Mouse (Mus musculus) hindbrain, embryonic 15.5 days (tissue): ENCODE measurements around the gene Fbh1. TPM values are rescaled to one million over a fixed set of nuclear protein-coding genes. Genes with fewer than 3 reads are reported as not detected.

Source experiments
- ATAC-seq: fragments of 200-750 bp; cut with Nextera tagmentation; 2 replicates; pipeline ENCODE4 v1.8.0; 2017; ENCODE audit warnings: low read depth, moderate number of reproducible peaks, moderate TSS enrichment; ENCODE audit not compliant: low FRiP score
- H3K27ac ChIP-seq: fragments of 300-500 bp; sonication (generic); replicated peaks from 2 replicates; pipeline ENCODE4 v1.5.1; 2015; ENCODE audit warnings: mild to moderate bottlenecking, inconsistent platforms
- H3K27me3 ChIP-seq: fragments of 300-500 bp; sonication (generic); 2 replicates; pipeline ENCODE4 v1.6.1; 2015; ENCODE audit warnings: control low read depth, inconsistent platforms
- H3K36me3 ChIP-seq: fragments of 300-500 bp; sonication (generic); 2 replicates; pipeline ENCODE4 v1.6.1; 2015; ENCODE audit warnings: control low read depth, inconsistent platforms
- H3K4me1 ChIP-seq: fragments of 300-500 bp; sonication (generic); replicated peaks from 2 replicates; pipeline ENCODE4 v1.6.1; 2015; ENCODE audit warnings: control low read depth, inconsistent platforms
- H3K4me2 ChIP-seq: fragments of 300-500 bp; sonication (generic); 2 replicates; pipeline ENCODE4 v1.6.1; 2015; ENCODE audit warnings: moderate library complexity, mild to moderate bottlenecking, inconsistent platforms
- H3K4me3 ChIP-seq: fragments of 300-500 bp; sonication (generic); 2 replicates; pipeline ENCODE4 v1.5.1; 2015; ENCODE audit warnings: mild to moderate bottlenecking, inconsistent platforms
- H3K9ac ChIP-seq: fragments of 300-500 bp; sonication (generic); 2 replicates; pipeline ENCODE4 v1.6.1; 2015; ENCODE audit warnings: inconsistent platforms
- H3K9me3 ChIP-seq: fragments of 300-500 bp; sonication (generic); 2 replicates; pipeline ENCODE4 v1.6.1; 2016; ENCODE audit warnings: control low read depth, inconsistent platforms
- WGBS: fragments of 180-500 bp; shearing (Covaris S2); methylation state at CpG from one replicate; pipeline ENCODE4 v1.1.7; 2015; 5-methylcytosine and 5-hydroxymethylcytosine counted together
- polyA plus RNA-seq: library from polyadenylated mRNA; unstranded; fragments of >200 nt; fragmentation: Nextera tagmentation; extraction: Ambion mirVana; gene quantifications from 2 replicates; pipeline ENCODE4 v1.2.1, GENCODE M21; 2015

Gene Fbh1
- polyA plus RNA-seq = 128 and 131 TPM in 2 replicates

- under 1% methylated on average over 69 of the region's 73 CpGs for WGBS
- H3K4me3 ChIP-seq = peak within 1 kb of the TSS; percentile 86
- H3K36me3 ChIP-seq = peaks cover 22% of the 10 kb centered on the region
- peak; percentile 97 for ATAC-seq
- H3K27me3 ChIP-seq = no peaks in the 10 kb centered on the region
- H3K4me1 ChIP-seq = peaks cover 44% of the 10 kb centered on the region
- H3K9me3 ChIP-seq = no peaks in the 10 kb centered on the region
- peak within 1 kb of the TSS; percentile 93 for H3K9ac ChIP-seq
- H3K4me2 ChIP-seq = peak within 1 kb of the TSS; percentile 84
- peak within 1 kb of the TSS; percentile 98 for H3K27ac ChIP-seq
Measured at GRCm38 (mm10) chr2:11777091-11778068, at the start of gene Fbh1, which contains the start of gene Ankrd16. Gene Fbh1, minus strand, starts transcription at chr2:11777582. Gene Ankrd16, plus strand, starts transcription at chr2:11777876.

GRCm38 (mm10) chr2:11801299-11801930 lies 24.0 kb upstream of the Fbh1 start:
- ATAC-seq = no peak
- no peaks in the 10 kb centered on the region for H3K9me3 ChIP-seq
- no peak overlapping the region for H3K9ac ChIP-seq
- H3K27me3 ChIP-seq = no peaks in the 10 kb centered on the region
- H3K4me3 ChIP-seq = no peak overlapping the region
- no peak overlapping the region for H3K27ac ChIP-seq
- WGBS = 91% methylated on average over 2 of the region's 2 CpGs
- no peak overlapping the region for H3K4me2 ChIP-seq
- H3K36me3 ChIP-seq = no peaks in the 10 kb centered on the region
- no peaks in the 10 kb centered on the region for H3K4me1 ChIP-seq

- Histone ChIP-seq H3K4me2 (no peak overlapping the region), H3K36me3 (0 out of 2 replicates have a peak, but pooled peaks cover 5% of the 10 kb centered on the region), H3K9me3 (no peaks in the 10 kb centered on the region), H3K4me1 (no peaks in the 10 kb centered on the region), H3K27me3 (no peaks in the 10 kb centered on the region), H3K9ac (no peak overlapping the region), H3K4me3 (no peak overlapping the region), H3K27ac (no peak overlapping the region)
- 76% methylated on average over 5 of the region's 5 CpGs for WGBS
- peak; percentile 48; the same call in 1 of the 2 replicates for ATAC-seq
Measured at GRCm38 (mm10) chr2:11797930-11798364, 20.6 kb upstream of the Fbh1 start.

DNA sequence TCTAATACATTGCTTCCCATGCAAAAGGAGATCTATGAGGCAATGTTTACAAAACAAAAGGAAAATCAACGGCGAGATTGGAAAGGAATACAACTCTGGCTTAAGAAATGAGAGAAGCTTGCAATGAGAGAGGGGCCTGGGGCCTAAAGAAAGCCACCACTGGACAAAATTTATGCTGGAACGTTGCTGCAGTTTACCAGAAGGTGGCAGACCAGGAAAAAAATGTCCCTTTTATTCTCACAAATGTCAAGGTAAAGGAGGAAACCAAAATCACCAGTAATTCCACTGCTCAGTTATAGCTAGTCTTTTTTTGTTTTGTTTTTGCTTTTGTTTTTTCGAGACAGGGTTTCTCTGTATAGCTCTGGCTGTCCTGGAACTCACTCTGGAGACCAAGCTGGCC lies 17.3 kb upstream of the Fbh1 start:
- Histone ChIP-seq H3K27ac (no peak overlapping the region), H3K4me2 (no peak overlapping the region), H3K27me3 (no peaks in the 10 kb centered on the region), H3K4me1 (no peaks in the 10 kb centered on the region), H3K4me3 (no peak overlapping the region), H3K36me3 (peaks cover 31% of the 10 kb centered on the region), H3K9ac (no peak overlapping the region), H3K9me3 (no peaks in the 10 kb centered on the region)
- ATAC-seq = no peak
- WGBS = 76% methylated on average over 4 of the region's 4 CpGs

GRCm38 (mm10) chr2:11784159-11784558 lies 6.8 kb upstream of the Fbh1 start:
- 96% methylated on average over 6 of the region's 6 CpGs for WGBS
- H3K9me3 ChIP-seq = no peaks in the 10 kb centered on the region
- no peak overlapping the region for H3K4me2 ChIP-seq
- H3K27ac ChIP-seq = no peak overlapping the region
- H3K27me3 ChIP-seq = no peaks in the 10 kb centered on the region
- H3K36me3 ChIP-seq = peaks cover 84% of the 10 kb centered on the region
- ATAC-seq = no peak
- peaks cover 13% of the 10 kb centered on the region for H3K4me1 ChIP-seq
- H3K9ac ChIP-seq = no peak overlapping the region
- H3K4me3 ChIP-seq = no peak overlapping the region

GRCm38 (mm10) chr2:11778087-11778823 lies 873 bp upstream of the Fbh1 start:
- H3K36me3 ChIP-seq = peaks cover 31% of the 10 kb centered on the region
- H3K4me2 ChIP-seq = peak overlapping the region; percentile 84
- H3K9ac ChIP-seq = peak overlapping the region; percentile 93
- ATAC-seq = peak; percentile 91
- peak overlapping the region; percentile 86 for H3K4me3 ChIP-seq
- no peaks in the 10 kb centered on the region for H3K9me3 ChIP-seq
- peaks cover 44% of the 10 kb centered on the region for H3K4me1 ChIP-seq
- under 1% methylated on average over 43 of the region's 43 CpGs for WGBS
- H3K27ac ChIP-seq = peak overlapping the region; percentile 98
- H3K27me3 ChIP-seq = no peaks in the 10 kb centered on the region

DNA sequence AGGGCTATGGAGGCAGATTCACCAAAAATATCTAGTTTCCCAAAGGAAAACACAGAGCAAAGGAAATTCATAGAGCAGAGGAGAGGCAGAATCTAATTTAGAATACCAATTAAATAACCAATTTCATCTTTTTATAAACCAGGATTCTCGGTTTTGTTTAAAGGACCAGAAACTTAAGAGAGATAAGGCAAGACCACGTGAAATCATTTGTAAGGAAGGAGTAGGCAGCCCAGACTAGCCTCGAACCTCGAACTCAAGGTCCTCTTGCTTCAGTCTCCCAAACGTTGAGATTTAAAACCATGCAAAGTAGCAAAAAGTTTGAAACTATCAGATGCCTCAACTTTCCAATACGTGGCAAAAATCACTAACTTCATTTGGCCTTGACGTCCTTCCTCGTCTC lies 967 bp downstream of the Fbh1 start:
- H3K27me3 ChIP-seq = no peaks in the 10 kb centered on the region
- H3K36me3 ChIP-seq = peaks cover 13% of the 10 kb centered on the region
- ATAC-seq = no peak
- H3K9me3 ChIP-seq = no peaks in the 10 kb centered on the region
- WGBS = 57% methylated on average over 8 of the region's 8 CpGs
- H3K27ac ChIP-seq = peak overlapping the region; percentile 93; the same call in 1 of the 2 replicates
- peak overlapping the region; percentile 86 for H3K4me3 ChIP-seq
- H3K4me1 ChIP-seq = peaks cover 44% of the 10 kb centered on the region
- H3K9ac ChIP-seq = peak overlapping the region; percentile 85
- peak overlapping the region; percentile 67 for H3K4me2 ChIP-seq

DNA sequence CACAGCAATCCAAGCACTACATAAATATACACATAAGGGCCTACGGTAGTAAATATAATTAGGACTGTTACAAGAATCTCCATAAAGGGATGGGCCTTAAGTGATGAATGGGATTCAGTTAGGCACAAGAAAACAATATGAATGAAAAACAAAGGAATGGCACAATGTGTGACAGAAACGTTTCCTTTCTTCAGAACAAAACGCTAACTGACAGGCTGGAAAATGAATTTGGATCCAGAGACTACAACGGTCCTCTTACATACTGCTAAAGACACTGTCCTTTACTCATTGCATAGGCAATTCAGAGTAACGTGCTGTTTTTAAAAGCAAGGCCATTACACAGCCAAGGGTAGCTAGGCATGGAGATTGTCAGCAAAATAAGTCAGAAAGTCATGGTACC lies 2.3 kb downstream of the Fbh1 start:
- Histone ChIP-seq H3K4me2 (no peak overlapping the region), H3K9me3 (no peaks in the 10 kb centered on the region), H3K9ac (no peak overlapping the region), H3K4me3 (no peak overlapping the region), H3K27me3 (no peaks in the 10 kb centered on the region), H3K4me1 (peaks cover 40% of the 10 kb centered on the region), H3K36me3 (0 out of 2 replicates have a peak, but pooled peaks cover under 1% of the 10 kb centered on the region), H3K27ac (no peak overlapping the region)
- ATAC-seq = no peak
- WGBS = 65% methylated on average over 5 of the region's 5 CpGs

DNA sequence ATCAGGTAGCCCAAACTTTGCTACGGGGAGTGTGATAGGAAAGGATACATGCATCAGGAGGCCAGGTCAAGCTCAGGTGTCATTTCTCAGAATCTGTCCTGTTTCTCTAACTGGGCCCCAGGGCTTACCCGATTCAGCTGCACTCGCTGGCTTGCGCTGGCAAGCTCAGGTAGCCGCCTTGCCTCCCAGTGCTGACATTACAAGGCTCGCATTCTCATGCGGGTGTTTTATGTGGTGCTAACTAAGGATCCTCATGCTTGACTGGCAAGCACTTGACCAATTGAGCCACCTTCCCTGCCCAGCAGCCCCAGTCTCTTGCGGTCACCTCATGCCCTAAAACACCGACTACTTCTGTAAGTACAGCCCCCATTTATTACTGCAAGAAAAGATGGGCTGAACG lies 3.0 kb downstream of the Fbh1 start:
- Histone ChIP-seq H3K27me3 (no peaks in the 10 kb centered on the region), H3K9me3 (no peaks in the 10 kb centered on the region), H3K36me3 (0 out of 2 replicates have a peak, but pooled peaks cover 4% of the 10 kb centered on the region), H3K4me1 (peaks cover 33% of the 10 kb centered on the region), H3K27ac (no peak overlapping the region), H3K9ac (no peak overlapping the region), H3K4me2 (no peak overlapping the region), H3K4me3 (no peak overlapping the region)
- no peak for ATAC-seq
- 89% methylated on average over 10 of the region's 10 CpGs for WGBS

DNA sequence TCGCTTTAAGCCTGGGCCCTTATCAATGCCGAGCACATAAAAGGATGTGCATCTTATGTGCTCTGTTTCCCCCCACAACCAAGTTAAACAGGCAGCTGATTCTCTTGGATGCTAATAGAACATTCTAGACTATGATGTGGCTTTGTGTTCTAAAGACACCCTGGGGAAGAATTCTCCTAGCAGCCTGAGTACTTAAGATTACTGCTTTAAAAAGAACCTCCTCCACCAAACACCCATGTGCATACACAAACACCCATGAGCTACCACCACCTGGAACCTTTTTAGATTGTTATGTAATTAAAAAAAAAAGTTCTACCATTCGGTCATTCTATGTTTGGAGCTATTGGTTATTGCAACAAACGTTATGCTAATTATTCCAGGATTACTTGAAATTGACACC lies 5.0 kb downstream of the Fbh1 start:
- H3K36me3 ChIP-seq = peaks cover 14% of the 10 kb centered on the region
- H3K9me3 ChIP-seq = no peaks in the 10 kb centered on the region
- peaks cover 27% of the 10 kb centered on the region for H3K4me1 ChIP-seq
- no peak overlapping the region for H3K9ac ChIP-seq
- no peak for ATAC-seq
- H3K4me2 ChIP-seq = no peak overlapping the region
- 89% methylated on average over 4 of the region's 4 CpGs for WGBS
- H3K4me3 ChIP-seq = no peak overlapping the region
- no peak overlapping the region for H3K27ac ChIP-seq
- no peaks in the 10 kb centered on the region for H3K27me3 ChIP-seq

GRCm38 (mm10) chr2:11771701-11772100 lies 5.7 kb downstream of the Fbh1 start:
- Histone ChIP-seq H3K36me3 (peaks cover 21% of the 10 kb centered on the region), H3K9ac (no peak overlapping the region), H3K27me3 (no peaks in the 10 kb centered on the region), H3K4me1 (peaks cover 25% of the 10 kb centered on the region), H3K4me3 (no peak overlapping the region), H3K4me2 (no peak overlapping the region), H3K27ac (no peak overlapping the region), H3K9me3 (no peaks in the 10 kb centered on the region)
- no peak for ATAC-seq
- 91% methylated on average over 4 of the region's 4 CpGs for WGBS
